Mouse (Mus musculus) WW6 (cell line): ENCODE results near the gene Hilpda.

Experiments used
- DNase-seq: peaks from one replicate; pipeline ENCODE4 v3.0.0-alpha.2; 2013; ENCODE audit warnings: low read depth, low spot score

The Hilpda gene

DNA sequence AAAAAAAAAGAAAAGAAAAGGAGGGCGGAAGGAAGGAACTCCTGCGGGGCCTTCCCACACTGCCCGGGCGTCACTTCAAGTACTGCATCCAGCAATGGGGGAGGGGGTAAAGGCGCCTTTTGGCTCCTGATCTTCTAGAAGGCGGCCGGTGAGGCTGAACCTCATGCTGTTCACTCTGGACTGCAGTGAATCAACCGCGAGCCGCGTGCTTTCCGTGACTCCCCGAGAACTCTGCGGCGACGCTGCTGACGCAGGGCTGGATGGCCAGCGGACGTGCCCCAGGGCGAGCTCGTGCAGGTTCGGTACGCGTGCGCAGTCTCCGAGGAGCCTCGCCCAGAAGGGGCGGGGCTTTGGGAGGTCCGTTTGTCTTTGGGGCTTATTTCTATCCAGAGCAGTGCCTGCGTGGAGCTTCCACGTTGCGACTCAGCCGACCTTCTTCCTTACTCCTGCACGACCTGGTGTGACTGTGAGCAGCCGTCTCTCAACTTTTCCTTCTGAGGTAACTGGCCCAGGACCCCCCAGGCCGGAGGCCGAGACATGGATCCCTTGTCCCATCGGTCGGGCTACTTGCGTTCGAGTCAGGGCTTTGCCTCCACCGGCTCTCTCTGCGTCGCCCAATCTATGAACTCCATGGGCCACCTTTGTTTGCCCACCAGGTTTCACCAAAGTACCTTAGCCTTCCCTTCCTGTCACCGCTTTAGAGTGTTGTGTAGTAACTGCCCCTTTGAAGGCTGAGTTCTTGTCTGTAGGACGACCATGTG is at the start of gene Hilpda:
Gene Hilpda (plus strand): TSS at position 177 of the 761 bp plus-strand sequence.
- peak; percentile 86 for DNase-seq

DNA sequence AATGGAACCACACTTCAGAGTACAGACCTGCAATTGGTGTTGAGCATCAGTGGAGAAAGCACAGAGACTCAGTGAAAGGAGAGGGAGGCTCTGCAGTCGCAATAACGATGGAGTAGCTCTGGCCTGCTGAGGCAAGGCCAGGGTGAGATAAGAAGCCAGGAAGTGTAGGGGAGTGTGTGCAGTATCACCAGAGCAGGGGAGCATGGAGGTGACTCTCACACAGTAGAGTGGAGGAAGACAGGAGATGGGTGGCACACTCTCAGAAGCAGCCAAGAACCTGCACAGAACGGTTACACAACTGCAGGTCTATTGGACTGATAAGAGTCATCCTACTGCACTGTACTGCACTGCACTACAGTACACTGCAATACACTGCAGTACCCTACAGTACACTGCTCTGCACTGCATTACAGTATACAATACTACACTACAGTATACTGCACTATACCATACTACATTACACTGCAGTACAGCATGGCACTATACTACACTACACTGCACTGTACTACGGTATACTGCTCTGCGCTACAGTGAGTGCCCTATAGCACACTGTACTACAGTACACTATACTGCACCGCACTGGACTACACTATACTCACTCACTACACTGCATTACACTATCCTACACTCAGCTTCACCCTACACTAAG is 42.9 kb upstream of the Hilpda start:
- no peak for DNase-seq

DNA sequence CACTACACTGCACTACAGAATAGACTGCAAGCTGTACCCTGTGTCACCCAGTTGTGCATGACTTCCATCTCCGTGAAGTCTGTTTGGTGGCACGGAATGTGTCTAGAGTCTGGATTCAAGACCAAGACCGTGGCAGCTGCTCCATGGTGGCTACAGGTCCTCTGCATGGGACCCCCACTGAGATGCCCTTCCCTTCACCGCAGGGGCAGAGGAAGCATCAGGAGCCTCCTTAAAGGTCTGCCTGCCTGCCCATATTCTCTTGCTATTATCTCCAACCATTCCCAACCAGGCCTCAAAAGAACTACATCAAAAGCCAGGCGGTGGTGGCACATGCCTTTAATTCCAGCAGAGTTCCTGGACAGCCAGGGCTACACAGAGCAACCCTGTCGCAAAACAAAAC is 41.9 kb upstream of the Hilpda start:
- no peak for DNase-seq

DNA sequence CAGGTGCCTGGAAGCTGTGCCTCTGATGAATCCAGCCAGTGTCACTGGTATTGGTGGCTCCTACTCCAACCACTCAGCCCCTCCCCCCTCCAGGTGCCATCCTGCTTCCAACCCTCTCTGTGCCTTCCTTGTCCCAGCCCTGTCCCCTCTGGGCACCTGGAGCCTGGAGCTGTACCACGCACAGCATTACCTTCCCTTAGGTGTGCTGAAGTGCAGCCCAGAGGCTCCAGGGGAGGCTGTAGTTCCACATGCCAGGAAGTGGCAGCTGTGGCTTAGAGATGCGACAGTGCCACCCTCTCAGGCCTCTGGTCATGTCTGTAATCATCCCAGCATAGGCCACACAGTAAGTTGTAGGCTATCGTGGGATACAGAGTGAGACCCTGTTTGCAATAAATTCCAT is 40.5 kb upstream of the Hilpda start:
- no peak for DNase-seq

DNA sequence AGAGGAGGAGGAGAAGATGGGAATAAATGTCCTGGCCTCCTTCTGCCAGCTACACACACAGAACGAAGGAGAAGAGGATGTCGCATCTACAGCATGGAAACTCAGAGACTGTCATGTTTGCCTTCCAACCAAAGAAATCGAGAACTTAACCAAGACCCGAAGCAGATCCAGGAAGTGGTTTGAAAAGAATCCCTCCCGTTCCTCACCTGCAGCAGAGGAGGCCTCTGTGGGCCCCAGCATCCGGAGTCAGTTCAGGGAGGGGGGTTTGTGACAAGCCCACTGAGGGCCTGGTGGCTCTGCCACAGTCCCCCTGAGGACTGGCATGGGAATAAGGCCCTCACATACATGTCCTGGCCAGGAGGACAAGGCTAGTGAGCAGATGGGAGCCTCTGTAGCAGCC is 40.0 kb upstream of the Hilpda start:
- no peak for DNase-seq

DNA sequence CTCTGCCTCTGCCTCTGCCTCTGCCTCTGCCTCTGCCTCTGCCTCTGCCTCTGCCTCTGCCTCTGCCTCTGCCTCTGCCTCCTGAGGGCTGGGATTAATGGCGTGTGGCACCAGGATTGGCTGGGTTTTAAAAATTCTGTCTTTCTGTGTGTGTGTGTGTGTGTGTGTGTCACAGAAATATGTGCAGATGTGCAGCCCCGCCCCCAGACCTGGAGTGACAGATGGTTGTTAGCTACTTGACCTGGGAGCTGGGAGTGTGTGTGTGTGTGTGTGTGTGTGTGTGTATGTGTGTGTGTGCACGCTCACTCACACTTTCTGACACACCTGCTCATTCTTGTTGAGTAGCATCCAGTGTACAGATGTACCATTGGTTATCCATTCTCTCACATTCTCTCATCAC is 38.6 kb upstream of the Hilpda start:
- DNase-seq = no peak

DNA sequence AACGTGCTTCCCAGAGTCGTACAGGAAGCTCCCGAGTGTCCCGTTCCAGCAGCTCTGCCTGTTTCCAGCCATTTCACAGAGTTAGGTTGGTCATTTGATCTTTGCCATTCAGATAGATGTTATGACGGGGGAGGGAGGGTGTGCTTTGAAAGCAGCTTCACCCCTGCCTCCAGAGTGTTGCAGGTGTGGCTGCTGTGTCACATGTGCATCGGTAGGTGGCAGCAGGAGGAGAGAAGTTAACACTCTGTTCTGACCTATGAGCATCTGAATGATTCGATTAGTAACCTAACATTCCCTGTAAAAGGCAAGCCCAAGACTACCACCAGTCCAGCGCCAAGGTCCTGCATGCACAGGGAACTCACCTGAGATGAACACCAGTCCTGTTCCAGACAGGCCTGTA is 38.0 kb upstream of the Hilpda start:
- DNase-seq = no peak

DNA sequence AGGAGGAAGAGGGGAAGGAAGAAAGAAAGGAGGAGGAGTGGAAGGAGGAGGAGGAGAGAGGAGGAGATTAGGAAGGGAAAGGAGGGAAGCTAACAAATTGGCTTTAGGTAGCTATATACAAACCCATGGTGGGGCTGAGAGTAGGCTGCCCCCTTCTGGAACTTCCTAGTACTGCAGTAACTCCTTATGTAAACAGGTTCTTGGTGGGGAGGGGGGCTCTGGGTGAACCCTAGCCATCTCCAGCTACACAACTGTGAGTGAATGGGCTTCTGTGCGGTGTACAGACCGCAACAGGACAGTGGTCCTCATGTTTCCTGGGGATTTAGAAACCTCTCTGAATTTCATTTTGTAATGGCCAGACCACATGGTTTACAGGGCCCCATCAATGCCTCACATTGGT is 31.5 kb upstream of the Hilpda start:
- DNase-seq = no peak

DNA sequence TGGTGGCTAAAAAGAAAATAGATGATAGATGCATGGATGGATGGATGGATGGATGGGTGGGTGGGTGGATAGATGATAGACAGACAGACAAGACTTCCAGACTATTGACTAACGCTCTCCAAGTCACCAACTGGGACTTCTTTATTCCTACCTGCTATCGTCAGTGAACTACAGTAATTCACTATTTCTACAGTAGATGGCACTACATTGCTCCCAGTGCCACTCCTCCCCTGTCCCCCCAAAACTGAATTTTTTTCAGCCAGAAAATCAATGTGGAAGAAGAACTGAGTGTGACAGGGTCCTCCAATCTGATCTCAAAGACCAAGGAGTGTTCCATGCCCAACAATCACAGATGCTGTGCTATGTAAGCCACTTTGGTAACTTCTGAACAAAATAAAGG is 30.6 kb upstream of the Hilpda start:
- no peak for DNase-seq

DNA sequence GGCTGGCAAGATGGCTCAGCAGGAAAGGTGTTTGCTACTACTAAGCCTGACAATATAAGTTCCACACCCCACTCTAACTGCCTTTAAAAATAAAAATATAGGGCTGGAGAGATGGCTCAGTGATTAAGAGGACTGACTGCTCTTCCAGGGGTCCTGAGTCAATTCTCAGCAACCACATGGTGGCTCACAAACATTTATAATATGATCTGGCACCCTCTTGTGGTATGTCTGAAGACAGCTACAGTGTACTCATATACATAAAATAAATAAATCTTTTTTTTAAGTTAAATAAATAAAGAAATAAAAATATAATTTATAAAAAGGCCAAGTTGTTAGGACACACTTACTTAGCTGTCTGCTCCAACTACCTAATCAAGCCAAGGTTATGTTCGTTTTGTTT is 30.0 kb upstream of the Hilpda start:
- no peak for DNase-seq

DNA sequence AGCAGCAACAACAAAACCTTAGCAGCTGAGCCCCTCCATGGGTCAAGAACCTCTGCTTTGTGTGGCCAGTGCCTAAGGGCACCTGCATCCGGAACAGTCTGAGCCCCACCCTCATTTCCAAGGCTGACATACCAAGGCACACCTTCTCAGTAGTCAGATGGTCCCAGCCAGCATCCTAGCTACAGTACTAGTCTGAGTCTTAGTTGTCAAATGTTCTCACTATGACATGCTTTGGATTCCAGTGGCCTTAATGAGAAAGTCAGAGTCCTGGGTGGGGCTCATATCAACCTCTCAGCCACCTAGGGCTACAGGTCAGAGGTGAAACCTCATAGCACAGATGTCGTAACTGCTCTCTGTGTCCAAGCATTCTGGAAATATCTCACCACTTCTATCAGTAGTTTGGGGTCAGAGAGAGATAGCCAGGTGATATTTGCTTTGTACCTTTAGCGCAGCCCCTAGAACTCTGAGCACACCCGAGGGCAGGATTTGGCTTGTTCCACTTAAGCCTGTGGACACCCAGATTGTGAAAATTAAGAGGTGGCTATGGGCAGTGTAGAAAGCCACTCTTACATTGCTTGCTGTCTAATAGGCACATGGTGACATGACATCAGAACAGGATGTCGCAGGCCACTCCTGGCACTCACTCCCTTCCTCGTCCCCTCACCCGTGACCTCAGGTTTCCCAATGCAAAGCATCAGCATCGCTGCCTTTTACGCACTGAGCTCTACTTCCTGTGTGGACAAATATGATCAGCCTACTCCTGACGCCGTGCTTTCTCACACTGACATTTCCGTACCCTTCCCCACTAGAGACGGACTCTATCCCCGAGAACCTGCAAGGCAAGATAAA is 26.8 kb upstream of the Hilpda start:
- DNase-seq = no peak

DNA sequence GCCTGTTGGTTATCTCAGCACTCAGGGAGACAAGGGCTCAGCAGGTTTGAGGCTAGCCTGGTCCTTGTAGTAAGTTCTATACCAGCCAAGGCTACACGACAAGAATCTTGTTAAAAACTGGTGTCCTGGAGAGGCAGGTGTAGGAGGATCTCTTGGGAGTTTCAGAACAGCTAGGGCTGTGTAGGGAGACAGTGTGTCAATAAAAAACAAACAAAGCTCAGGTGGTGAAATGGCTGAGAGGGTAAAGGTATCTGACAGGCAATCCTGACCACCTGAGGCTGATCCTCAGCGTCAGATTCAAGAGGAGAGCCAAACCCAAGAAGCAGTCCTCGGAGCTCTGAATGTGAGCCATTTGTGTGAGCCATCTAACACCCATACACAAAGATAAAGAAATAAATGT is 26.1 kb upstream of the Hilpda start:
- no peak for DNase-seq

DNA sequence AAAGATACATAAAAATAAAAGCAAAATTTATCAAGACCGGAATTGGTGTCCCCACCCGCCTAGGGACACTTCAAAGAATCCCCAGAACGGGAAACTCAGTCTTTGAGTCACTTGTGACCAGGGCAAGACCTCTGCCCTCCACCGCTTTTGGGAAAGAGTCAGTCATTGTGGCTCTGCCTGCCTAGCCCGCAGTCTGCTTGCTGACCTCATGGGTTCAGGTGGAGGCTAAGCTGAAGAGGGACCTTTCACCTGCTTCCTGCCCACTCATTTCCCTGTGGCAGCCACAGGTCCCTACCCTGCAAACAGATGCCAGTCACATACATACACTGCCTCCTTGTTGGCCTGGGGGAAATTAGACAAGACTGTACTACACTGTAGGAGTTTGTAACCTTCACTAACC is 25.7 kb upstream of the Hilpda start:
- DNase-seq = no peak

DNA sequence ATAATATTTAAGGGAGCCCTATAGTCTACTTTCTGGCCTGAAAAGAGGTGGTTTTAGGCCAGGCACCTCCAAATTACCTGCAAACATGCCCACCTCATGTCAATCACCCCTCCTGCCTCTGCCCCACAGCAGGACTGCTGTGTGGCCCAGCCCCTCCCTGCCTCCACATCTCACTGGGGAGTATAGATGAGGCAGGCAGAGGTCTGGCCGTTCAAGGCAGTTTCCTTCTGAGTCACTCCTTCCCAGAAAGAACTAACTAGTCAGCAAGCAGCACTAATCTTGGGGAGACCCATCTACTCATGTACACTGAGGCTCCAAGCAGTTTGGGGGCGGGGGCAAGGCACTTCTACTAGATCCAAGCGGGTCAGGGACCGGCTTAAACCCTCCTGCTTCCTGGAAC is 25.2 kb upstream of the Hilpda start:
- no peak for DNase-seq

DNA sequence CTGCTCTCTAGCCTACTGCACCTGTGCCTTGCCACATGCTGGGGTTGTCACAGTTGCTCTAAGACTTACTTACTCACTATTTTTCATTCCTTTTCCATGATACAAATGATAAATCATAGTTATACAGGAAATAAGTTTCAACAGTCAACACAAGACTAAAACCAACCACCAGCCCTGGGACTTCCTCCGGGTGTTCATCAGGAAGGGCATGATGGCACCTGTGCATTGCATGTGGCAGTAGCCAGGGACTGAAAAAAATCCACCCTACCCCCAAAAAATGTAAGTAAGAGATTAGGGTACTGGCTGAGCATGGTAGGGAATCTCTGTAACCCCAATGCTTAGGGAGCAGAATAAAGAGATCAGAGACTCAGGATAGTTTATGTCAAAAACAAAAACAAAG is 12.9 kb upstream of the Hilpda start:
- no peak for DNase-seq

DNA sequence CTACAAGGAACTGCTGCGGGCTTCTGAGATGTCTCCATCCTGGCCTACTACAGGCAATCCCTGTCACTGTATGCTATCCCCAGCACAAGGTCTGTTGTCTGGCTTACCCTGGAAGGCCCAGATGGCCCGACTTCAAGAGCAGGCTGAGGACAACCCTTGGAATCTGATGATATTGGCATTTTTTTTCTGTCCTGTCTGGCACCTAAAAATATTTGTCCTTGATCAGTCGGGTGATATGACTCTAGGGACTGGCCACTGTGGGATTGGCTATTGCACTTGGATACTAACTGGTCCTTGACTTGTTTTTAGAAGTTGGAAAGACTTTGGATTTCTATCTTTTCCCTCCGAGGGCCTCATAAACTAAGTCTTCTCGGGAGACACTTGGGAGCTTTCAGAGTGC is 10.5 kb upstream of the Hilpda start:
- no peak for DNase-seq

DNA sequence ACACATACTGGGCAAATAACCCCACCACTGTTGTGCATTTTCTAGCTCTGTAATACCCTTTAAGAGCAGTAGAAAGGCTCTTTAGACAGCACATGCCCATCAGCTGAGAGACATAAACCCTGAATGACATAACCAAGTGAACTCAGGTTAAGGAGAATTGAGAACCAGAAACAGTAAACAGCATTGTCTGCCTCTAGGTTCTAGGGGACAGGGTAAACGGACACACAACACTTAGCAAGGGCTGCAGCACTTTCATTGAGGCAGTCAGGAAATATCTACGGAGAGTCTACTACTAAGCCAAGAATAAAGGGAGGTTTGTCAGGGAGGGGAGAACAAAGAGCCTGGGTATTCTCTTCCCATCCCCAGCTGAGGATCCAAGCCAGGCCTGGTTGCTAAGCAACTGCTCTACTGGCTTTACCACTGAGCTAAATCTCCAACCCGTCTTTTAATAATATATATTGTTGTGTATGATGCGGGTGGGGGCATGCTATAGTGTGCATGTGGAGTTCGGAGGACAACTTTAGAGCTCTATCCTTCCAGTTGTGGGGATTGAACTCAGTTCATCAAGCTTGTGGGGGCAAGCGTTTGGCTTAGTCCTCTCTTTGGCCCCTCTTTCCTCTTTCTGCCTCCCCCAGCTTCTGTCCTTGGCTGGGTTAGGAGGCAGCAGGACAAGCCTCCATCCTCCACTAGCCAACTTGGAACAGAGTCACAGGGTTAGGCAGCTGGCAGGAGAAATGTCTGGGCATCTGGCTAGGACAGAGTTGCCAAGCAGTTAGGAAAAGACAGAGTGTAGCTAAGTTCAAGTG is 8.4 kb upstream of the Hilpda start:
- DNase-seq = no peak

DNA sequence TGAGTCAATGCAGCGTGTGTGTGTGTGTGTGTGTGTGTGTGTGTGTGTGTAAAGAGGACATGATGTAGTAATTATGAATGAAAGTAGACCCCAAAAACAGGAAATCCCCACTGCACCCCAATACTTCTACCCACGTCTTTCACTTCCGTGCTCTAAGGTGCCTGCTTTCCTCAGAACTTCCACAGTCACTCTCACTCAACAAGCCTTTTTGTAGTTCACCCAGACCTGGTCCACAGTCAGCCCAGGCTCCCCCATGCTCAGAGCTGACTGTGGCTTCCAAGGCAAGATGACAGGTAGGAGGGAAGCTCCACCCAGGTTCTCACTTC is 7.9 kb upstream of the Hilpda start:
- DNase-seq = no peak

DNA sequence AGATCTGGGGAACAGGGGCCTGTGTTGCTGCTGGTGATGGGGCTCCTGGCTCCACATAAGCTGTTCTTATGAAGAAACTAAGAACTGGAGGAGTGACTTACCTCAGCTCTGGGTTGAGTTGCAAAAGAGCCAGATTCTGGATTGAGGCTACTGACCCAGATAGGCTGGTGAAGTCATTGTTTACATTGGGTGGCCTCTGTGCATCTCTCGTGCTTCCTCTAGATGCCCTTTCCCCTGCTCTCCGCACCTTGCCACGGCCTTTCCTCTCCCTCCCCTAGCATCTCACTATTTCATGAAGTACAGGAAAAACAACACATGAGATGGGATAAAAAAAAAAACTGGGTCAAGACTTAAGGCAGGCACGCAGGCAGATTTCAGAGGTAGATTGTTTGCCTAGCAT is 5.4 kb upstream of the Hilpda start:
- no peak for DNase-seq

DNA sequence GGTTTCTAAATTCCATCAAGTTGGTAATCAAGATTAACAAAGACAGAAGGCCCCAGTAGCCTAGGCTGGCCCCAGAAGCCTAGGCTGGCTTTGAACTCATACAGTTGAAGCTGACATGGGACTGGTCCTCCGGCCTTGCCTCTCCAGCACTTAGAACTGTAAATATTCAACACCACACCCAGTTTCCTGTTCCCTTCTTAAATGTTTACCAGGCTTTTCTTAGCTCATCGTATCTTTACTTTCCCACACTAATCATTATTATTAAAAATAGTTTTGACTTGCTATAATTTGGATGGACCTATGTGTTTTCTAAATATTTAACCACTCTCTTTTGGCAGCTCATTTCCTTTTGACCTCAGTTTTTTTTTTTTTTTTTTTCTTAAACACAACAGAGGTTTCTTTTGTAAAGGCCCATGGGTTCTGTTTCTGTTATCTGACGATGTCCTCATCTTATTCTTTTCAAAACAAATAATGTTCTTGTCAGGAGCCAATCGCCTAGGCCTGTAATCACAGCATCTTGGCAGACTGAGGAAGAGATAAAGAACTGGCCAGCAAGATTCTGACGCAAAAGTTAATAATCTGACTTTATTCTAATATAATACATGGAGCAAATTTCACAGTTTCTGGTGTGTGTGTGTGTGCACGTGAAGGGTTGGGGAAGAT is 3.2 kb upstream of the Hilpda start:
- no peak for DNase-seq

DNA sequence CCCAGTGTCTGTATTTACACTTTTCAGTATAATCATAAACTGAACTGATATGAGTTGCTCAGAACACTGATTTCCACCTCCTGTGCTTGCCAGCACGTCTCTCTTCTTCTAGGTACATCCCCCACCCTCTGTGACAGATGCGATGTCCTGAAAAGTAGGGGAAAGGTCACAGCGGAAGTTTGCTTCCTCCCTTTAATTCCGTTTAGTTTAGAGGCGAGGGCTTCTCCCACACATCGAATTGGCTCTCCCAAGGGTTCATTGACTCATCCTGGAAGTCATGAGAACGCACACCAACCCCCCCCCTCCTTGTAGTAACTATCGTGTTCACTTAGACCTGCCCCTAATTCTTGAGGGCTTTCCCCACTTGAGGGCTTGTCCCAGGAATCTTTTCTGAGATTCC is 1.3 kb upstream of the Hilpda start:
- no peak for DNase-seq
